Comparison of ENCODE assay signal across 11 mouse cellular contexts in the genomic region with DNA sequence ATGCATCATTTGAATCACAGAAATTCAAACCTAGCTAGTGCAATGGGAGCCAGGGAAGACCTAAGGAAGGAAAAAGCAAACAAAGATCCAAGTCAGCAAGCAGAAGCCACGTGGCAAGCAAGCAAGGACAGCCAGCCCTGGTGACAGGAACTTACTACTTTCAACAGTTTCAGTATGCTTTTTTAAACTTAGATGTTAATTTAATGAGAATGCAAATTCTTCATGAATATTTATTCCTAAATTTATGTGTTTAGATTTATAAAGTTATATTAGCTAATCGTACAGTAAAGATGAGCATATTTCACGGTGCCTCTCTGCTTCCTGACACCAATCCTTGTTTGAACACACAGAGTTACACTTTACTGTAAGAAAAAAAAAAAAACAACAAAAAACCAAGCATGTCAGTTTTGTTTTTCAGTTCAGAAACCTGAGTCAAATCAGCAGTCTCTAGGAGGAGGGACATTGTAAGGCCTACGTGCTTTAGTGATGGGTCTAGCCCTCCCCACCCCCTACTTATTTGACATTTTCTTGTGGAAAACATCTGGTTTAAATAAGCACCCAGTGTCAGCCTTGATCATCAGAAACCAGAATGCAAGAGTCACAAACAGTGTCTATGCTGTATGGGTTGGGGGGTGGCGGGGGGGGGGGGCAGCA.
DNase-seq lines count a peak whose midpoint lies in the region; ATAC-seq and TF ChIP-seq lines count a peak whose summit lies in the region.
"Had no signal": no experiment of that assay in that cellular context is flagged by ENCODE, and none has a peak within 500 bp of the region (broad histone marks: within the 10 kb centered on the region; RNA-seq: fewer than 3 reads in every experiment).

No protein-coding gene starts in this region.

- peak; percentile 42 for DNase-seq in kidney, postnatal 0 days (ENCODE audit: low spot score)
- DNase-seq in kidney, adult 8-10 months: no peak
- peak; percentile 69 for DNase-seq in CD4-positive helper T cell, adult 2 months (ENCODE audit: low read depth, low spot score)
- no peak for DNase-seq in limb, embryonic 11.5 days (ENCODE audit: low spot score)
- DNase-seq in gastrocnemius, postnatal 36 days: no peak
- no peak for DNase-seq in neural tube, embryonic 10.5 days (ENCODE audit: extremely low spot score, low spot score)
- DNase-seq: cerebellum, adult 11 months; layer of hippocampus, adult 9-11 months had no signal

- no peak overlapping the region for H3K4me3 ChIP-seq in kidney, postnatal 0 days (replicated peaks; ENCODE audit: low read depth, low read length)
- H3K4me3 ChIP-seq in limb, embryonic 11.5 days (ENCODE audit: low read depth, low read length): no peak overlapping the region
- H3K4me3 ChIP-seq: hindbrain, embryonic 15.5 days had no signal

- H3K9me3 ChIP-seq in kidney, postnatal 0 days (replicated peaks; ENCODE audit: low read length): no peaks in the 10 kb centered on the region
- no peaks in the 10 kb centered on the region for H3K9me3 ChIP-seq in limb, embryonic 11.5 days (ENCODE audit: control insufficient read depth, low read length)
- H3K9me3 ChIP-seq: hindbrain, embryonic 15.5 days had no signal

- no peak overlapping the region for H3K4me2 ChIP-seq in kidney, postnatal 0 days (ENCODE audit: low read length)
- H3K4me2 ChIP-seq in limb, embryonic 11.5 days (ENCODE audit: low read depth, severe bottlenecking): no peak overlapping the region
- H3K4me2 ChIP-seq: hindbrain, embryonic 15.5 days had no signal

- no peaks in the 10 kb centered on the region for H3K27me3 ChIP-seq in kidney, postnatal 0 days (ENCODE audit: insufficient read depth, low read length)
- H3K27me3 ChIP-seq in limb, embryonic 11.5 days (ENCODE audit: control insufficient read depth, insufficient read depth, low read length): no peaks in the 10 kb centered on the region
- H3K27me3 ChIP-seq: hindbrain, embryonic 15.5 days had no signal

- ATAC-seq in kidney, postnatal 0 days (replicated peaks; ENCODE audit: low FRiP score, low read depth): no peak
- peak; percentile 70 for ATAC-seq in activated CD4-positive, CD25-positive, alpha-beta regulatory T cell, adult 4 months
- ATAC-seq in limb, embryonic 11.5 days (ENCODE audit: insufficient number of reproducible peaks, low FRiP score, low TSS enrichment, low read depth): 0 out of 2 replicates have a peak, but pooled peaks have one; percentile 47
- no peak for ATAC-seq in cerebellum, adult (ENCODE audit: insufficient number of reproducible peaks, low FRiP score, low TSS enrichment)

- intact Hi-C loops in gastrocnemius, postnatal 36 days (cut with DNase I): no loop called here

- no peak overlapping the region for H3K27ac ChIP-seq in kidney, postnatal 0 days
- H3K27ac ChIP-seq in limb, embryonic 11.5 days (replicated peaks; ENCODE audit: low read depth, low read length): no peak overlapping the region
- H3K27ac ChIP-seq: hindbrain, embryonic 15.5 days had no signal

- 58% methylated on average over 5 of the region's 5 CpGs for WGBS in kidney, postnatal 0 days
- 50% methylated on average over 5 of the region's 5 CpGs for WGBS in limb, embryonic 11.5 days

- TF ChIP-seq CTCF in kidney, postnatal 0 days (IDR thresholded peaks at IDR 0.05; ENCODE audit: low read depth): no peak

- H3K9ac ChIP-seq in kidney, postnatal 0 days (ENCODE audit: low read depth, low read length): no peak overlapping the region
- H3K9ac ChIP-seq in limb, embryonic 11.5 days (ENCODE audit: low read length): no peak overlapping the region
- H3K9ac ChIP-seq: hindbrain, embryonic 15.5 days had no signal

- H3K36me3 ChIP-seq in kidney, postnatal 0 days (ENCODE audit: insufficient read depth, low read length): no peaks in the 10 kb centered on the region
- no peaks in the 10 kb centered on the region for H3K36me3 ChIP-seq in limb, embryonic 11.5 days (ENCODE audit: control insufficient read depth, insufficient read depth, low read length)
- H3K36me3 ChIP-seq: hindbrain, embryonic 15.5 days had no signal

- no peaks in the 10 kb centered on the region for H3K4me1 ChIP-seq in kidney, postnatal 0 days (replicated peaks; ENCODE audit: insufficient read depth, low read length)
- 0 out of 2 replicates have a peak, but pooled peaks cover 2% of the 10 kb centered on the region for H3K4me1 ChIP-seq in limb, embryonic 11.5 days (ENCODE audit: control insufficient read depth, insufficient read depth, low read length)

Comparison
In these comparisons a context has a peak if more than half of its experiments do, and no peak if none do; other contexts are left out.
1. DNase-seq: peak in kidney, postnatal 0 days (single experiment) and CD4-positive helper T cell, adult 2 months (single experiment); none in kidney, adult 8-10 months (0 of 2), limb, embryonic 11.5 days (single experiment), gastrocnemius, postnatal 36 days (0 of 2) and neural tube, embryonic 10.5 days (single experiment).
2. ATAC-seq: peak in activated CD4-positive, CD25-positive, alpha-beta regulatory T cell, adult 4 months (single experiment) and limb, embryonic 11.5 days (single experiment); none in kidney, postnatal 0 days (single experiment) and cerebellum, adult (single experiment).